ENCODE assay signal across 10 mouse cellular contexts in the genomic region with DNA sequence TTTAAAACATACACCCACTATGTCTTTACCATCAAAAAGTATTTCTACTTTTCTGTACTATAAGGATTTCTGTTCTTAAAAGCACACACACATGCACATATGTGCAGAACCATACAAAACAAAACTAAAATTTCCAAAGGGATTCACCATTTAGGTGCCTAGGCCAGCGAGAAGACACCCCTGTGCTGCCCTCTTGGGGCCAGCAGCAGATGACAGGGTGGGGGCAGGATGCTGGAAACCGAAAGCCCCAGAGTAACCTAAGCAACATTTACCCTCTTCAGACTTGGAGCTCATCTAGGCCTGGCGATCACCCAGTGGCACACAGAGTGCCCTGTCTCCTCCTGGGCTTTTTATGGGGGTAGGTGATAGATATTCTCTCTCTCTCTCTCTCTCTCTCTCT.
A peak's percentile ranks its signal among the peaks of the same experiment; 100 is the strongest.
DNase-seq lines count a peak whose midpoint lies in the region; ATAC-seq lines count a peak whose summit lies in the region.
"Had no signal": no experiment of that assay in that cellular context is flagged by ENCODE, and none has a peak within 500 bp of the region (broad histone marks: within the 10 kb centered on the region; RNA-seq: fewer than 3 reads in every experiment).

No protein-coding gene starts in this region.

- 36% methylated on average over 3 of the region's 3 CpGs for WGBS in midbrain, embryonic 11.5 days
- WGBS in midbrain, embryonic 15.5 days, result 37% methylated on average over 3 of the region's 3 CpGs

- no peak overlapping the region for H3K4me2 ChIP-seq in midbrain, embryonic 11.5 days
- H3K4me2 ChIP-seq in midbrain, embryonic 15.5 days, result no peak overlapping the region
- H3K4me2 ChIP-seq: limb, embryonic 15.5 days had no signal

- H3K4me1 ChIP-seq in midbrain, embryonic 11.5 days (ENCODE audit: control insufficient read depth, insufficient read depth, low read length), result peaks cover 4% of the 10 kb centered on the region
- peaks cover 29% of the 10 kb centered on the region for H3K4me1 ChIP-seq in midbrain, embryonic 15.5 days
- H3K4me1 ChIP-seq: limb, embryonic 15.5 days had no signal

- H3K27ac ChIP-seq in midbrain, embryonic 11.5 days (ENCODE audit: low read depth, low read length), result 0 out of 2 replicates have a peak overlapping the region, but pooled peaks have one; percentile 6
- no peak overlapping the region for H3K27ac ChIP-seq in midbrain, embryonic 15.5 days
- H3K27ac ChIP-seq: limb, embryonic 15.5 days had no signal

- H3K27me3 ChIP-seq in midbrain, embryonic 11.5 days (ENCODE audit: control insufficient read depth, insufficient read depth, low read length), result peaks cover 6% of the 10 kb centered on the region; the same call in 1 of the 2 replicates
- no peaks in the 10 kb centered on the region; the same call in 1 of the 2 replicates for H3K27me3 ChIP-seq in midbrain, embryonic 15.5 days (replicated peaks)

- peak; percentile 15 for DNase-seq in adrenal gland, postnatal 10 days
- DNase-seq in adrenal gland, postnatal 4 days (ENCODE audit: low spot score in 2 of 2), result no peak
- DNase-seq in midbrain, embryonic 11.5 days (ENCODE audit: low spot score, missing footprints), result no peak
- DNase-seq in cerebellum, postnatal 25 days, result peak; percentile 43 to 61
- DNase-seq in naive thymus-derived CD4-positive, alpha-beta T cell, adult 2 months (ENCODE audit: low read depth), result peak; percentile 8
- no peak for DNase-seq in layer of hippocampus, adult 8-10 months (ENCODE audit: low spot score in 2 of 2)
- no peak for DNase-seq in adrenal gland, postnatal 36 days
- DNase-seq: kidney, adult 11 months had no signal

- H3K4me3 ChIP-seq in midbrain, embryonic 11.5 days (ENCODE audit: low read depth, low read length), result no peak overlapping the region
- no peak overlapping the region for H3K4me3 ChIP-seq in midbrain, embryonic 15.5 days
- H3K4me3 ChIP-seq: limb, embryonic 15.5 days had no signal

- H3K9ac ChIP-seq in midbrain, embryonic 11.5 days (ENCODE audit: low read length), result no peak overlapping the region
- no peak overlapping the region for H3K9ac ChIP-seq in midbrain, embryonic 15.5 days
- H3K9ac ChIP-seq: limb, embryonic 15.5 days had no signal

- no peaks in the 10 kb centered on the region for H3K36me3 ChIP-seq in midbrain, embryonic 11.5 days (ENCODE audit: control insufficient read depth, insufficient read depth, low read length)
- H3K36me3 ChIP-seq in midbrain, embryonic 15.5 days (replicated peaks), result no peaks in the 10 kb centered on the region
- H3K36me3 ChIP-seq: limb, embryonic 15.5 days had no signal

- no peaks in the 10 kb centered on the region for H3K9me3 ChIP-seq in midbrain, embryonic 11.5 days (ENCODE audit: control insufficient read depth, low read length)
- no peaks in the 10 kb centered on the region for H3K9me3 ChIP-seq in midbrain, embryonic 15.5 days
- H3K9me3 ChIP-seq: limb, embryonic 15.5 days had no signal

- no peak for ATAC-seq in midbrain, embryonic 11.5 days (ENCODE audit: low FRiP score)
- no peak for ATAC-seq in midbrain, embryonic 15.5 days (replicated peaks)

Comparison
In these comparisons a context has a peak if more than half of its experiments do, and no peak if none do; other contexts are left out.
1. DNase-seq: peak in adrenal gland, postnatal 10 days (single experiment), cerebellum, postnatal 25 days (2 of 2) and naive thymus-derived CD4-positive, alpha-beta T cell, adult 2 months (single experiment); none in adrenal gland, postnatal 4 days (0 of 2), midbrain, embryonic 11.5 days (single experiment), layer of hippocampus, adult 8-10 months (0 of 2) and adrenal gland, postnatal 36 days (0 of 2).